Mouse (Mus musculus) skeletal muscle tissue, adult 2 months (tissue): Measurements from ENCODE around the gene Sfxn5.

Experiments
- DNase-seq: peaks from one replicate; pipeline ENCODE4 v3.0.0-alpha.2; 2012; ENCODE audit warnings: low read depth, low spot score

Gene Sfxn5

GRCm38 (mm10) chr6:85334251-85334650 lies 1.0 kb upstream of the Sfxn5 start:
- DNase-seq, result no peak

GRCm38 (mm10) chr6:85333732-85334131 lies 510 bp upstream of the Sfxn5 start:
- DNase-seq, result no peak

GRCm38 (mm10) chr6:85332351-85332999 lies 747 bp downstream of the Sfxn5 start:
- DNase-seq, result no peak

- DNase-seq, result no peak
Observed at GRCm38 (mm10) chr6:85331736-85332135, 1.5 kb downstream of the Sfxn5 start.

- no peak for DNase-seq
Observed at GRCm38 (mm10) chr6:85331221-85331735, 1.9 kb downstream of the Sfxn5 start.

- DNase-seq, result no peak
Observed at GRCm38 (mm10) chr6:85329666-85330185, 3.5 kb downstream of the Sfxn5 start.

- DNase-seq, result no peak
Observed at GRCm38 (mm10) chr6:85326564-85326963, 6.7 kb downstream of the Sfxn5 start.

- DNase-seq, result no peak
Observed at GRCm38 (mm10) chr6:85325109-85325508, 8.1 kb downstream of the Sfxn5 start.

- no peak for DNase-seq
Observed at GRCm38 (mm10) chr6:85320445-85320866, 12.8 kb downstream of the Sfxn5 start.

- no peak for DNase-seq
Observed at GRCm38 (mm10) chr6:85316211-85316610, 17.0 kb downstream of the Sfxn5 start.

GRCm38 (mm10) chr6:85314064-85314798 lies 19.0 kb downstream of the Sfxn5 start:
- DNase-seq, result no peak

GRCm38 (mm10) chr6:85307894-85308293 lies 25.3 kb downstream of the Sfxn5 start:
- DNase-seq, result no peak

- DNase-seq, result no peak
Observed at GRCm38 (mm10) chr6:85306375-85306774, 26.8 kb downstream of the Sfxn5 start.

- DNase-seq, result no peak
Observed at GRCm38 (mm10) chr6:85305826-85306225, 27.4 kb downstream of the Sfxn5 start.

- no peak for DNase-seq
Observed at GRCm38 (mm10) chr6:85304966-85305365, 28.3 kb downstream of the Sfxn5 start.

GRCm38 (mm10) chr6:85302326-85303055 lies 30.7 kb downstream of the Sfxn5 start:
- peak; percentile 54 for DNase-seq

GRCm38 (mm10) chr6:85295384-85296167 lies 37.6 kb downstream of the Sfxn5 start:
- DNase-seq, result peak; percentile 58

- DNase-seq, result no peak
Observed at GRCm38 (mm10) chr6:85294004-85294379, 39.2 kb downstream of the Sfxn5 start.

- no peak for DNase-seq
Observed at GRCm38 (mm10) chr6:85293255-85294003, 39.8 kb downstream of the Sfxn5 start.
